Mouse (Mus musculus): Measurements from ENCODE around the gene BC052040. TPM values are rescaled to one million over a fixed set of nuclear protein-coding genes. Genes with fewer than 3 reads are reported as not detected.

Gene BC052040
- polyA plus RNA-seq, 1 experiment from 2014 or later = 9.0 TPM

DNA sequence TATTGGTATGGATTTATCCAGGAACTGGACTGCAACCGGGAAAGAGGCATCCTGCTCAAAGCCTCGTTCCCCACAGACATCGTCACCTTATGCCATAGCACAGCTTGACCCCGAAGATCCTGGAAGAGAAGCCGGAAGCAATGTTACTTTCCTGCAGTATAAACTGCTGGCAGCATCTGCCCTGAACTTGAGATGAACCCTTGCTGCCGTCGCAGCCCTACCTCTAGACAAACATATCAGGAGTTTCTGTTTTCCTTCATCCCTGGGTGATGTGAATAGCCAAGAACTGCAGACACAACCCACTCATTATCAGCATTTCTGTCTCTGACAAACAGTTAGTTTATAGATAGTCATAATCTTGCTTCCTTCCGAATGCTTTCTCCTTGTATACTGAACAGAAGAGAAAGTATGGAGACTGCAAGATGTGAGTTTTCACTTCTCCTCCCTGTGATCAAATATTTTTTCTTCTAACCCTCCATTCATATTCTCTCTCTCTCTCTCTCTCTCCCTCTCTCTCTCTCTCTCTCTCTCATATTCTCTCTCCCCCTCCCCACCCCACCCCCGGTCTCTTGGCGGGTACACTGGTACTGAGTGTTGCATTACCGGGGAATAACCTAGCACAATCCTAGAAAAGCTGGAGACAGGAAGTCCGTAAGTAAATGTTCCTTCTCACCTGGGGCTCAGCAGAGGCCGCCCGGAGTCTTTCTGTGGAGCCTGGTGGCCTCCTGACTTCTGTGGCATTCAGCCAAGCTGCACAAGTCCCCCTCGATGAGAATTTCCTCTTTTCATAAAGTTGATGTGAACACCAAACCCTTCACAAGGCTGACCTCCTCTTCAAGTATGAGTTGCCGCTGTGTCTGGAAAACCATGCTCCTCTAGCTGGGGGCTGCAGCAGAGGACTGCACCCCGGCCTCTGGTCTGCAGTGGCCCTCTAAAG is 195.7 kb downstream of the BC052040 start:
- ATAC-seq (ENCODE audit: low read depth) = peak; percentile 30; the same call in 1 of the 2 replicates
- no peaks in the 10 kb centered on the region for H3K9me3 ChIP-seq (replicated peaks; ENCODE audit: control insufficient read depth, low read length)
- no peak overlapping the region for H3K27ac ChIP-seq (ENCODE audit: low read length)
- H3K4me2 ChIP-seq (ENCODE audit: low read depth, low read length) = no peak overlapping the region
- no peaks in the 10 kb centered on the region for H3K27me3 ChIP-seq (ENCODE audit: control insufficient read depth, insufficient read depth, low read depth, low read length)
- H3K4me1 ChIP-seq (ENCODE audit: control insufficient read depth, low read depth, low read length) = no peaks in the 10 kb centered on the region
- H3K9ac ChIP-seq (ENCODE audit: low read depth, low read length) = no peak overlapping the region
- no peaks in the 10 kb centered on the region for H3K36me3 ChIP-seq (ENCODE audit: control insufficient read depth, insufficient read depth)
- H3K4me3 ChIP-seq (ENCODE audit: low read depth, low read length) = no peak overlapping the region
- 68% methylated on average over 17 of the region's 17 CpGs for WGBS (ENCODE audit: insufficient replicate concordance)

DNA sequence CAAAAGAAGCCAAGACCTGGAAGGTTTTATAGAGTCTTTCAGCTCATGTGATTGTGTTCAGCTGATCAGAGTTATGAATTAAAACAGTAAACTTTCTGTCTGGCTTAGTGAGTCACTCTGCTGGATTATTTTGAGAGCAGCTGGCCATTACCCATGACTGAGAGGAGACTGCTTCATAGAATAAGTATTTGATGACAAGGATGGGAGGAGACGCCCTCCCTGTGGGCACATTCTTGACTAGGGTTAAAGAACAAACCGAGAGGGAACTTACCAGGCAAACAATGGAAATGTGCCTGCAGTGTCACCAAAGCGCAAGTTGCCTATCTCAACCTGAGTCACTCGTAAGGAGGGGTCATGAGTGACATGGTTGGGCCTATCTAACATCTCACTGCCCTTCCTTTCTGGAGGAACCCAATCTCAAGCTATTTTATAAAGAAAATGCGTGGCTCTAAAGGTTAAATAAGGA is 199.1 kb downstream of the BC052040 start:
- 56% methylated on average over 5 of the region's 5 CpGs for WGBS (ENCODE audit: insufficient replicate concordance)
- Histone ChIP-seq H3K9me3 (replicated peaks; ENCODE audit: control insufficient read depth, low read length) (no peaks in the 10 kb centered on the region), H3K27ac (ENCODE audit: low read length) (no peak overlapping the region), H3K27me3 (ENCODE audit: control insufficient read depth, insufficient read depth, low read depth, low read length) (no peaks in the 10 kb centered on the region), H3K4me2 (ENCODE audit: low read depth, low read length) (no peak overlapping the region), H3K36me3 (ENCODE audit: control insufficient read depth, insufficient read depth) (no peaks in the 10 kb centered on the region), H3K4me3 (ENCODE audit: low read depth, low read length) (no peak overlapping the region), H3K4me1 (ENCODE audit: control insufficient read depth, low read depth, low read length) (no peaks in the 10 kb centered on the region), H3K9ac (ENCODE audit: low read depth, low read length) (no peak overlapping the region)
- ATAC-seq (ENCODE audit: low read depth) = no peak

DNA sequence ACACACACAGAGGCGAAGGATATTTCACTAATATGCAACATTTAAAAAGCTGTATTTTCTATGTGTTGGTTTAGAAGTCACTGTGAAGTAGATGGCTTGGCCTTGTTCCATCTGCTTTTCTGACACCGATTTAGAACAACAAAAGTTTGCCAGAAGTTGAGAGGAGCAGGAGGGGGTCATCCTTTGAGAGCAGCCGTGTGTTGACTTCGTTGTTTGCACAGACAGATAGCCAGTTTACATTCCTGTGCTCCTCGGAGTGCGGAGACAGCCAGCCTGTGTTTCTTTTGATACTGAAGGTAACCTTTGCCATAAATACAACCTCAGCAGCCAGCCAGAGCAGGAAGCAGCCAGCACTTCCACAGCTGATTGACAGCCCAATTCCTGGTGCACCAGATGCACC is 204.2 kb downstream of the BC052040 start:
- H3K27ac ChIP-seq (ENCODE audit: low read length) = no peak overlapping the region
- no peaks in the 10 kb centered on the region for H3K36me3 ChIP-seq (ENCODE audit: control insufficient read depth, insufficient read depth)
- H3K9ac ChIP-seq (ENCODE audit: low read depth, low read length) = no peak overlapping the region
- H3K9me3 ChIP-seq (replicated peaks; ENCODE audit: control insufficient read depth, low read length) = no peaks in the 10 kb centered on the region
- H3K4me2 ChIP-seq (ENCODE audit: low read depth, low read length) = no peak overlapping the region
- no peak for ATAC-seq (ENCODE audit: low read depth)
- 38% methylated on average over 6 of the region's 6 CpGs for WGBS (ENCODE audit: insufficient replicate concordance)
- H3K4me1 ChIP-seq (ENCODE audit: control insufficient read depth, low read depth, low read length) = no peaks in the 10 kb centered on the region
- no peak overlapping the region for H3K4me3 ChIP-seq (ENCODE audit: low read depth, low read length)
- H3K27me3 ChIP-seq (ENCODE audit: control insufficient read depth, insufficient read depth, low read depth, low read length) = no peaks in the 10 kb centered on the region

DNA sequence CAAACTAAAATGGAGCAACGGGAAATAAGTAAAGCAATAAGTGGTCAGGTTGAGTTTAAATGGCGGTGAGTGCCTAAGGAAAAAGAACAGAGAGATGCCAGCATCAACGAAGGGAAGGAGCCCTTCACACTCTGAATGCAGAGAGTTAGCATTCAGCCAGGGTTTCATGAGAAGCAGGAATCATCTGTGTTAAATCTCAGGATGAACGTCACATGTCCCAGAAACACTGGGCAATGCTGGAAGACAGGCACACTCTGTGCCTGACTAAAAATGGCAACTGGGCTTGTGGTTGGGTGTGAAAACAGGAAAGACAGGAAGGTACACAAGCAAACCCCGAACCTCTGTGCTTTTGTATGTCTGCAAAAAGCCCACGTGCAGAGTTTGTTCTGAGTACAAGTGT is 217.3 kb downstream of the BC052040 start:
- Histone ChIP-seq H3K4me3 (ENCODE audit: low read depth, low read length) (no peak overlapping the region), H3K36me3 (ENCODE audit: control insufficient read depth, insufficient read depth) (no peaks in the 10 kb centered on the region), H3K27ac (ENCODE audit: low read length) (no peak overlapping the region), H3K9me3 (replicated peaks; ENCODE audit: control insufficient read depth, low read length) (no peaks in the 10 kb centered on the region), H3K4me1 (ENCODE audit: control insufficient read depth, low read depth, low read length) (no peaks in the 10 kb centered on the region), H3K4me2 (ENCODE audit: low read depth, low read length) (no peak overlapping the region), H3K9ac (ENCODE audit: low read depth, low read length) (no peak overlapping the region), H3K27me3 (ENCODE audit: control insufficient read depth, insufficient read depth, low read depth, low read length) (no peaks in the 10 kb centered on the region)
- WGBS (ENCODE audit: insufficient replicate concordance) = 46% methylated on average over 6 of the region's 6 CpGs
- no peak for ATAC-seq (ENCODE audit: low read depth)

DNA sequence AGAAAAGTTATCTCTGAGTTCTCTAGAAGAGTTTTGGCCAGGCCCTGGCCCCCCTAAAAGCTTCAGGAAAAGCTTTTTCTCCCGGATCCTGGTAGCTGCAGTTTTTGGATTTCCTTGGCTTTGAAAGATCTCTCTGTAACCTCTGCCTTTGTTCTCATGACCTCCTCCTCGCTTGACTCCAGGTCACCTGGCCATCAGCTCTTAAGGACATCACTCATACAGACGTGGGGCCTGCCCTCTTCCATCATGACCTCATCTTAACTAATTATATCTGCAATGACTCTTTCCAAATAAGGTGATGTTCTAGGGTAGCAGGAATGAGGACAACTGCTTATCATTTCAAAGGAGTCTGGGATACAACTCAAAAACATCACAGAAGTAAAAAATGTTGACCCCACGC is 226.9 kb downstream of the BC052040 start:
- WGBS (ENCODE audit: insufficient replicate concordance) = 54% methylated on average over 4 of the region's 4 CpGs
- Histone ChIP-seq H3K4me1 (ENCODE audit: control insufficient read depth, low read depth, low read length) (no peaks in the 10 kb centered on the region), H3K9me3 (replicated peaks; ENCODE audit: control insufficient read depth, low read length) (no peaks in the 10 kb centered on the region), H3K4me3 (ENCODE audit: low read depth, low read length) (no peak overlapping the region), H3K4me2 (ENCODE audit: low read depth, low read length) (no peak overlapping the region), H3K36me3 (ENCODE audit: control insufficient read depth, insufficient read depth) (no peaks in the 10 kb centered on the region), H3K27ac (ENCODE audit: low read length) (no peak overlapping the region), H3K9ac (ENCODE audit: low read depth, low read length) (no peak overlapping the region), H3K27me3 (ENCODE audit: control insufficient read depth, insufficient read depth, low read depth, low read length) (no peaks in the 10 kb centered on the region)
- ATAC-seq (ENCODE audit: low read depth) = no peak

- ATAC-seq (ENCODE audit: low read depth) = no peak
- H3K4me3 ChIP-seq (ENCODE audit: low read depth, low read length) = no peak overlapping the region
- H3K9me3 ChIP-seq (replicated peaks; ENCODE audit: control insufficient read depth, low read length) = no peaks in the 10 kb centered on the region
- no peak overlapping the region for H3K27ac ChIP-seq (ENCODE audit: low read length)
- 34% methylated on average over 11 of the region's 11 CpGs for WGBS (ENCODE audit: insufficient replicate concordance)
- H3K4me2 ChIP-seq (ENCODE audit: low read depth, low read length) = no peak overlapping the region
- no peak overlapping the region for H3K9ac ChIP-seq (ENCODE audit: low read depth, low read length)
- no peaks in the 10 kb centered on the region for H3K27me3 ChIP-seq (ENCODE audit: control insufficient read depth, insufficient read depth, low read depth, low read length)
- H3K4me1 ChIP-seq (ENCODE audit: control insufficient read depth, low read depth, low read length) = no peaks in the 10 kb centered on the region
- H3K36me3 ChIP-seq (ENCODE audit: control insufficient read depth, insufficient read depth) = no peaks in the 10 kb centered on the region
These were observed 231.8 kb downstream of the BC052040 start for GRCm38 (mm10) chr2:115813316-115813715.

- Histone ChIP-seq H3K9ac (ENCODE audit: low read depth, low read length) (no peak overlapping the region), H3K4me1 (ENCODE audit: control insufficient read depth, low read depth, low read length) (no peaks in the 10 kb centered on the region)
- WGBS (ENCODE audit: insufficient replicate concordance) = 55% methylated on average over 6 of the region's 6 CpGs
These were observed 232.2 kb downstream of the BC052040 start for GRCm38 (mm10) chr2:115813721-115814120.

DNA sequence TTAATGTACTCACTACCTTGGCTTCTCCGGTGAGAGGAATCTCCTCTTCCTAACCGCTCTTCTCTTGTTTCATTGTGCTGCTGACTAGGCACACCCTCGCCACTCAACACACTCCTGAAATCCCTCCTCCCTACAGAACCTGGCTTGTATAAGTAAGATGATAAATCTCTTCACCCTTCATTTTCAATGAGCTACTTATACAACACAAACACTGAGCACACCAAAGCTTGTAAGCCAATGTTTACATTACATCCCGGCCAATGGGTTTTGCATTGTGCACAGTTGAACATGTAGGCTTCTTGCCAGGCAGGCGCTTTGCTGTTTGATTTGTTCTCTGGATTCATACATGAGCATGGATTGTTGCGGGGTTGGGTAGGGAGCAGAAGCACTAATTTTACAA is 236.4 kb downstream of the BC052040 start:
- H3K9me3 ChIP-seq (replicated peaks; ENCODE audit: control insufficient read depth, low read length) = no peaks in the 10 kb centered on the region
- H3K36me3 ChIP-seq (ENCODE audit: control insufficient read depth, insufficient read depth) = no peaks in the 10 kb centered on the region
- H3K4me3 ChIP-seq (ENCODE audit: low read depth, low read length) = no peak overlapping the region
- H3K27ac ChIP-seq (ENCODE audit: low read length) = no peak overlapping the region
- H3K27me3 ChIP-seq (ENCODE audit: control insufficient read depth, insufficient read depth, low read depth, low read length) = no peaks in the 10 kb centered on the region
- no peaks in the 10 kb centered on the region for H3K4me1 ChIP-seq (ENCODE audit: control insufficient read depth, low read depth, low read length)
- WGBS (ENCODE audit: insufficient replicate concordance) = 72% methylated on average over 6 of the region's 6 CpGs
- no peak overlapping the region for H3K4me2 ChIP-seq (ENCODE audit: low read depth, low read length)
- H3K9ac ChIP-seq (ENCODE audit: low read depth, low read length) = no peak overlapping the region
- no peak for ATAC-seq (ENCODE audit: low read depth)

More at GRCm38 (mm10) chr2:115813721-115814120, 232.2 kb downstream of the BC052040 start:
- Histone ChIP-seq H3K4me2 (ENCODE audit: low read depth, low read length) (no peak overlapping the region), H3K9me3 (replicated peaks; ENCODE audit: control insufficient read depth, low read length) (no peaks in the 10 kb centered on the region), H3K36me3 (ENCODE audit: control insufficient read depth, insufficient read depth) (no peaks in the 10 kb centered on the region), H3K4me3 (ENCODE audit: low read depth, low read length) (no peak overlapping the region), H3K27me3 (ENCODE audit: control insufficient read depth, insufficient read depth, low read depth, low read length) (no peaks in the 10 kb centered on the region), H3K27ac (ENCODE audit: low read length) (no peak overlapping the region)
- ATAC-seq (ENCODE audit: low read depth) = no peak

DNA sequence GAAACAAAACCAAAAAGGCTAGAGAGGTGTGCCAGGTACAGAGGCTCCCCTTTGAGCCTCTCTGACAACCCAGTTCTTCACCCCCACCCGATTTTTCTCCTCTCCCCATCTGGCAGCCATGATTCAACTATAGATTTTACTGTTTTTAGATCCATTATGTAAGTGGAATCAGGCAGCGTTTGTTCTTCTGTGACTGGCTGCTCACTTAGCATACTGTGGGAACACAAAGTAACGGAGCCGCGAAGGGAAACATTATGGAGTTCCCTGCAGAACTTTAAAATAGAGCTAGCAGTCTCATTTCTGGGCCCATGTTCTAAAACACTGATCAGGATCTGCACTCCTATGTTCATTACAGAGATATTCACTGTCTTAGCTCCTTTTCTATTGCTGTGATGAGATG is 240.8 kb downstream of the BC052040 start:
- ATAC-seq (ENCODE audit: low read depth) = no peak
- Histone ChIP-seq H3K4me3 (ENCODE audit: low read depth, low read length) (no peak overlapping the region), H3K9me3 (replicated peaks; ENCODE audit: control insufficient read depth, low read length) (no peaks in the 10 kb centered on the region), H3K9ac (ENCODE audit: low read depth, low read length) (no peak overlapping the region), H3K27me3 (ENCODE audit: control insufficient read depth, insufficient read depth, low read depth, low read length) (no peaks in the 10 kb centered on the region), H3K27ac (ENCODE audit: low read length) (no peak overlapping the region), H3K36me3 (ENCODE audit: control insufficient read depth, insufficient read depth) (no peaks in the 10 kb centered on the region), H3K4me1 (ENCODE audit: control insufficient read depth, low read depth, low read length) (no peaks in the 10 kb centered on the region), H3K4me2 (ENCODE audit: low read depth, low read length) (no peak overlapping the region)
- WGBS (ENCODE audit: insufficient replicate concordance) = 74% methylated on average over 5 of the region's 5 CpGs
